Mouse (Mus musculus) layer of hippocampus, adult 9-10 months (tissue): ENCODE results near the gene Smarca2.
"Not testable (repeated sequence)": the region's sequence is repeated elsewhere in the genome, so short reads cannot be mapped to it uniquely, and the experiment has no call there.

ENCODE experiments used
- DNase-seq: peaks from one replicate; pipeline ENCODE4 v3.0.0; 2022; ENCODE audit warnings: low spot score

Gene Smarca2

DNA sequence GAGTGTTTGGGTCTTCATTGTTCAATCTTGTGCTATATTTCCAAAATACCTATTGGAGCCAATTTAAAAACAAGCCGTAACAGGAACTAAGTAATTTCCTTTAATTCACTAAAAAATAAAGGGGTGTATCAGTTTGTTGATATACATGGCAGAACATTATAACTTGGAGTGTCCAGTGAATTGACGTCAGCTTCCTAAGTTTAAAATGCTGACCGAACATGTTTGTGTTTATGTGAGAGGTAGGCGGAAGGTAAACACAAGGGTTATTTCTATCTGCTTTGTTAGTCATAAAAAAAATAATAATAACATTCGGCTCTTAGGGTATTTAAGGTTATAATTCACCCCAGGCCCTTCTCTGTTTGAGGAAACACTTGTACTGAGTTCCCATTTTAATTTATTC lies 12.4 kb downstream of the Smarca2 start:
- no peak for DNase-seq

GRCm38 (mm10) chr19:26630712-26631235 lies 25.9 kb downstream of the Smarca2 start:
- DNase-seq, result no peak

DNA sequence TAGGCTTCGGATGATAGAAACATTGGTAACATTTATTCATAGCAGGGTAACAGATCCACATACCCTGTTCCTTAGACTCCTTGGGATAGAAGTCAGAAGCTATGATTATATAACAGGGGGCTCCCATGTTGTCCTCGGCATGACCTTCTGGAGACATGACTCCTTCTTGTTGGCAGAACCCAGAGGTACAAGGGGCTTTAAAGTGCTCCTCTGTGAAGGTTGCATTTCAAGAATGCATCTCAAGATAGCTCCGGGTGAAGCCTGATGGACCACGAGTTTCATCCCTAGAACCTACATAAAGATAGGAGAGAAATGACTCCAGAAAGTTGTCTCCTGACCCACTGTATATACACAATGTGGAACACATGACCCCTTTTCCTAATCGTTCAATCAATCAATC lies 27.4 kb downstream of the Smarca2 start:
- no peak for DNase-seq

DNA sequence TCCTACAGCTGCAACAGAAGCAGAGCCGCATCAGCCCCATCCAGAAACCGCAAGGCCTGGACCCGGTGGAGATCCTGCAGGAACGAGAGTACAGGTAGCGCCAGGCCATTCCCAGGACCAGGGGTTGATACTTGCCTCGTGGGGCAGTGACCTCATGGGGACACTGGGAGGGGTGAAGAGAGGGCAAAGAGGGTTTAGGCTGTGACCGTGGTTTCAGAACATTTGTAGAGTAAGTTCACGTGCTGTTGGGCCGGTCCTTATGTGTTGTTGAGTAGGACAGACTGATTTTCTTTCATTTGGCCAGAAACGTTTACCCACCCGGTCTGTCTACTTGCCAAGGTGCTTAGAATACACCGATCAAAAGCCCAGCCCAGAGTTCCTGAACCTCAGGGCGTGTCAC lies 35.7 kb downstream of the Smarca2 start:
- DNase-seq, result no peak

DNA sequence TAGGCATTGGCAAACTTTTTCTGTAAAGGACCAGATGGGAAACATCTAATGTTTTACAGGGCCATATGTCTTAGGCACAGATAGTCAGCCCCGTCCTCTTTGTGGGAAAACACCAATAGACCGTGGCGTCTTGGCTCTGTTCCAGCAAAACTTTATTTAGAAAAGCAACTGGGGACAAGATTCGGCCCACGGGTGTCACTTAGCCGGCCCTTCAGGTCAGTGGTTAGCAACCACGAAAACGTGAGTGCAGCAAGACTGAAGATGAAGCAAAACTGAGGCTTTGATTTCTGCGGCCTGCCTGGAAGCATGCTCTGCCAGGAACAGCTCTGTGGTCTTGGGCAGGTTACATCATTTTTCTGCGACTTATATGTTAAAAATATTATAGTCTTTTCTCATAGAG lies 36.4 kb downstream of the Smarca2 start:
- no peak for DNase-seq

DNA sequence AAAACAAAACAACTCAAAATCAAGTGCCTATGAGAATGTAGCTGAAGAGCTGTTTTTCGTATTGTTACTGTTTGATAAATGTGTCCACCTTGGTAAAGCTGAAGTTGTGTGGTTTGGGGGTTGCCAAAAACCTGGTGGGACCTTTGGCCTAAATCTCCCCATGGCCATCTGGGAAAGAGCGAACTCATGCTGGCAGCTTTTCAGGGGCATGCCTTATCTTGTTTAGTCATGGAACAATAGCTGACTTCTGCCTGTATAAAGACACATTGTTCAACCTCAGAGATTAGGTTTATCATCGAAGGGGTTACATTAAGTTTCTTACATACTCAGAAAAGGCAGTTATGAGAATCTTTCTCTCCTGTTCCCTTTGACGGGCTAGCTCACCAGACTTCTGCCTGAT lies 38.2 kb downstream of the Smarca2 start:
- DNase-seq, result no peak

DNA sequence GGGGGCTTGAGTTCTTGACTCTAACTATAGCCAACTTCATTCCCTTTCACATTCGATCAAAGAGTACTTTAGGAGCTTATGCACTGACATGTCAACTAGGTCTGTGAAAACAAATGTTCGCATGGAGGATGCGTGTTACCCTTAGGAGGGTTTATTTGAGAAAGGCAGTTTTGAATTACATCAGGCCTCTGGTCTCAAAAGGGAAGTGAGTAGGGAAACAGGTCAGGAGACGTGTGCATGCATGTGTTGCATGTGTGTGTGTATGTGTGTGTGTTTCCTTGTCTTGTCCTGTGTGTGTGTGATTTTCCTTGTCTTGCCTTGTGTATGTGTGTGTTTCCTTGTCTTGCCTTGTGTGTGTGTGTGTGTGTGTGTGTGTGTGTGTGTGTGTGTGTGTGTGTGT lies 39.1 kb downstream of the Smarca2 start:
- DNase-seq, result no peak

- no peak for DNase-seq
Measured at GRCm38 (mm10) chr19:26645016-26645415, 40.2 kb downstream of the Smarca2 start.

DNA sequence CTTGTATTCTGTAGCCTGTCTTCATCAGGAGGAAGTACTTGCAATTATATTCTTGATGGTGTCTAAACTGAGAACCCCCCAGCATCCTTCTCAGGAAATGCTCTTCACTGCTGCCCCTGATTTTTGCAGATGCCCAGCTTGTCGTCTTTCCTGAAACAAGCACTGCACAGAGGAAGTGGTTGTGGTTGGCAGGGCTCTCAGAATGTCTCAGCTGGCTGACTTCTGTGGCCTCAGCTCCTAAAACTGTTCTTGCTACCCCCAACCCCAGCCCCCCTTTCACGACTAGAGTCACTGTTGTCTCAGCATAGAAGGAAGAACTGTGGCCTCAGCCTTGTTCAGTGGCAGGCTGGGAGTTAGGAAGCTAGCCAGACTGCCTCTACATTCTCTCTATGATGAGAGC lies 41.3 kb downstream of the Smarca2 start:
- no peak for DNase-seq

GRCm38 (mm10) chr19:26650585-26651273 lies 45.9 kb downstream of the Smarca2 start:
- no peak for DNase-seq

DNA sequence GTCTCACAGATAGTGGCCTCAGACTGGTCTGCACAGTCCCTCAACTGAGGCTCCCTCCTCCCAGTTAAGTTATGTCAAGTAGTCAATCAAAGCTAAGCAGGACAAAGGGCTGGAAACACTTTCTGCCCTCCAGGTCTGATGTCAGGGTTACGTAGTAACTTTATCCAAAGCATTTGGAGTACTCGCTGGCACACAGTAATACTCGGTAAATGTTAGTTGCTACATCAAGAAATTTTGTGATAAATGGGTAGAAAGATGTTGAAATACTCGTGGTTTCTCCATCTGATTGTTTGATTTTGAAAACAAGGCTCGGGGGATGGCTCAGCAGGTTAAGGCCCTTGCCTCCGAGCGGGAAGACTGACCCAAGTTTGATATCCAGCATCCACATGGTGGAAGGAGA lies 53.5 kb downstream of the Smarca2 start:
- DNase-seq, result no peak

- no peak for DNase-seq
Measured at GRCm38 (mm10) chr19:26659976-26660375, 55.1 kb downstream of the Smarca2 start.

- DNase-seq, result no peak
Measured at GRCm38 (mm10) chr19:26661198-26661597, 56.3 kb downstream of the Smarca2 start.

- no peak for DNase-seq
Measured at GRCm38 (mm10) chr19:26666303-26666702, 61.5 kb downstream of the Smarca2 start.

DNA sequence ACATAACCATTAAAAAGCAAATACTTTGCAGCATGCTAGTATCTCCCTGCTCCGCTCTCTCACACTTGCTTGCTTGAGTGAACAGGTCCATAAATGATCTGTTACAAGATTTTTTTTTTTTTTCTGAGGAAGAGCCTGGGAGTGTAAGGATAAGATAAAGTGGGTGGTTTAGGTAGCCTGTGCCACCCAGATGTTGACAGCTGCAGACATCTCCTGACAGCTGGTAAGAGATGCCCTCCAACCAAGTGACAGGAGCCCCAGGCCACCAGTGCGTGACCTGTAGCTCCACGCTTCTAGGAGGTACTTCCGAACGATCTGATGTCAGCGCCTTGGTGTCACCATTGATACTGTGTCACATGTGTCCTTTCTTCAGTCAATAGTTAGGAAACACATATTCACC lies 65.2 kb downstream of the Smarca2 start:
- no peak for DNase-seq

GRCm38 (mm10) chr19:26671413-26671812 lies 66.6 kb downstream of the Smarca2 start:
- DNase-seq, result not testable (repeated sequence)

- no peak for DNase-seq
Measured at GRCm38 (mm10) chr19:26675917-26676316, 71.1 kb downstream of the Smarca2 start.

- DNase-seq, result no peak
Measured at GRCm38 (mm10) chr19:26678543-26678942, 73.7 kb downstream of the Smarca2 start.

DNA sequence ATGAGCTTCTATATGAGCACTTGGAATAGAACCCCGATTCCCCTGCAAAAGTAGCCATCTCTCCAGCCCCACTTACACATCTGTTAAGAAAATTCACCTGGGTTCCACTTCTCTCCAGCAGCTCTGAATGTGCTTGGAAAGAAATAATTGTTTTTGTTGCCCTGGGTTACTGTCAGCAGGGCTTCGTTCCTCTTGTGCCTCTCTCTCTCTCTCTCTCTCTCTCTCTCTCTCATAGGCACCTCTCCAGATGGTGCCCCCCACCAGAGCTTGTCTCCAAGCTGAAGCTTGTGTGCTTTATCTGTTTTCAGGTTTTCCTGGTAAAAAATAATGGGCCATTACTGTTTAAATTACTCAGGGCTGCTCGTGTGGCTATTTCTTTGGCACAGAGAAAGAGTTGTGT lies 74.8 kb downstream of the Smarca2 start:
- DNase-seq, result no peak

- DNase-seq, result no peak
Measured at GRCm38 (mm10) chr19:26681549-26681948, 76.7 kb downstream of the Smarca2 start.

- no peak for DNase-seq
Measured at GRCm38 (mm10) chr19:26682130-26682529, 77.3 kb downstream of the Smarca2 start.

DNA sequence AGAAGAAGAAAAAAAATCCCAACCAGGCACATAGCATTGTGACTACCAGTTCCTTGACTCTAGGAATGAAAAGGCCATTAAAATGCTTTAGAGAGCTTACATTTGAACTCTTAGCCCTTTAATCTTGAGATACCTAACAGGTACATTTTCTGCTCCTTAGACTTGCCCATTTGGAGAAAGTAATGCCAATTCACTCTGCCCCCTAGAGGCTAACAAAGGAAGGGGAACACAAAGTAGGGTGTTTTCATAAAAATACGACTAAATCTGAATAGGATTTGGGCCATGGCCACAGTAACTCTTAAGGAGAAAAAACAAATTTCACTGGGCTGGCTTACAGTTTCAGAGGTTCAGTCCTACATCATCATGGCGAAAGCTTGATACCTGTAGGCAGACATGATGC lies 77.9 kb downstream of the Smarca2 start:
- DNase-seq, result no peak

DNA sequence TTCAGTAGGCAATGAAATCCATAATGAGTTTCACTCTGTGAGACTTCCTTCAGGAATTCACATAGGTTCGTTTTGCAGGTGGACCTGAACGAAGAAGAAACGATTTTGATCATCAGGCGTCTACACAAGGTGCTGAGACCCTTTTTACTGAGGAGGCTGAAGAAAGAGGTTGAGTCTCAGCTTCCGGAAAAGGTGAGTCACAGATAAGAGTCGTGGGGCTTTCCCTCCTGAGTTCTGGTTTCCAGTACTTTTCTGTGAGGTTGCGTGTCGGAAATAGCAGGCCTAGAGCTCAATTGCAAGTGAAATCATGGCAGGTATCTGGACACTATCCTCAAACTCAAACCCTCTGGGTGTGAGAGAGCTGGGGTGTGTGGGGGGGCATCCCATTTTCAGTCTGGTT lies 78.9 kb downstream of the Smarca2 start:
- no peak for DNase-seq

DNA sequence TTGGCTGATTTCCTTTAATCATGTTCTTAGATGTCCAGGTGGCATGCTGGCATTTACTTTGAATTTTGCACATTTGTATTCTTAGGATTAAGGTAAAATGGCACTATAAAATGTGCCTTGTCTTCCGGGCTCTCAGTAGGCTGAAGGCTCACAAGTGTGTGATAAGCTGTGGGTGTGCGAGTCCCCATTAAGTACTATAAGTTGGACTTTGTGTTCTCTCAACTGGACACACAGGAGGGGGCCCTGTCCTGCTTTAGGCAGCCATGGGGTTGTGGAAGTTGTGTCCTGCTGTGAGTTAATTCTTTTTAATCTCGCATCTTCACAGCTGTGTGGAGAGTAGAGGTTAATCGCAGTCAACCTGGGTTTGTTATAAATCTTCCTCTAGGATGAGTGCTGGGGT lies 85.7 kb downstream of the Smarca2 start:
- no peak for DNase-seq
